Mouse (Mus musculus) megakaryocyte, embryonic 14.5 days (primary cell): ENCODE measurements around the gene Mgat5b.

Experiments
- FLI1 ChIP-seq: IDR thresholded peaks from 2 replicates; pipeline ENCODE4 v1.6.1; 2012; ENCODE audit warnings: low read length, inconsistent platforms, mixed read lengths
- GATA1 ChIP-seq: IDR thresholded peaks from 3 replicates; pipeline ENCODE4 v1.6.1; 2012; ENCODE audit warnings: mixed read lengths, low read length, inconsistent platforms, borderline replicate concordance

GRCm38 (mm10) chr11:117004277-117004676, 85.6 kb downstream of the Mgat5b start:
- TF ChIP-seq FLI1 (no peak), GATA1 (no peak)
